Mouse (Mus musculus) kidney, embryonic 15.5 days (tissue): ENCODE data around the gene Tax1bp1. TPM values are rescaled to one million over a fixed set of nuclear protein-coding genes. Genes with fewer than 3 reads are reported as not detected.

Source experiments
- polyA plus RNA-seq: library from polyadenylated mRNA; unstranded; fragments of >200 nt; fragmentation: Nextera tagmentation; extraction: Ambion mirVana; gene quantifications from 2 replicates; pipeline ENCODE4 v1.2.1, GENCODE M21; 2015

Tax1bp1 gene
- polyA plus RNA-seq, 1 experiment from 2014 or later: 133 TPM

Other genes starting within 250 kb of the Tax1bp1 start
- 132 and 133 TPM in 2 replicates for gene Hibadh, start 73.3 kb upstream of the Tax1bp1 start, polyA plus RNA-seq